Mouse (Mus musculus) heart, postnatal 36 days (tissue): ENCODE results near the gene Egln1. TPM values are rescaled to one million over a fixed set of nuclear protein-coding genes. Genes with fewer than 3 reads are reported as not detected.
A peak's percentile ranks its signal among the peaks of the same experiment; 100 is the strongest.

ENCODE experiments used
- DNase-seq, 2 experiments: peaks; one replicate each; pipeline ENCODE4 v3.0.0; 2021 to 2022
- intact Hi-C: fragments of 180-260 bp; cut with DNase I; formaldehyde crosslinking; loops from one replicate; pipeline ENCODE4 v1.15.1; 2025
- total RNA-seq, 2 experiments: library from RNA; stranded (reverse); gene quantifications; 2 replicates each; pipeline ENCODE4 v1.2.3; 2021

The Egln1 gene
- total RNA-seq, 2 experiments from 2014 or later: 294 to 306 TPM

- intact Hi-C loops: loop anchor here (5.0 kb wide), 1 partner anchor 35 kb away; the partner anchor contains the start of gene Egln1
Observed at GRCm38 (mm10) chr8:124911938-124912872, 36.9 kb downstream of the Egln1 start.

GRCm38 (mm10) chr8:124910349-124910748, 38.8 kb downstream of the Egln1 start:
- intact Hi-C loops: loop anchor here (5.0 kb wide), 1 partner anchor 37 kb away; the partner anchor contains the start of gene Egln1
- no peak for DNase-seq

More at GRCm38 (mm10) chr8:124911938-124912872, 36.9 kb downstream of the Egln1 start:
- no peak for DNase-seq

DNA sequence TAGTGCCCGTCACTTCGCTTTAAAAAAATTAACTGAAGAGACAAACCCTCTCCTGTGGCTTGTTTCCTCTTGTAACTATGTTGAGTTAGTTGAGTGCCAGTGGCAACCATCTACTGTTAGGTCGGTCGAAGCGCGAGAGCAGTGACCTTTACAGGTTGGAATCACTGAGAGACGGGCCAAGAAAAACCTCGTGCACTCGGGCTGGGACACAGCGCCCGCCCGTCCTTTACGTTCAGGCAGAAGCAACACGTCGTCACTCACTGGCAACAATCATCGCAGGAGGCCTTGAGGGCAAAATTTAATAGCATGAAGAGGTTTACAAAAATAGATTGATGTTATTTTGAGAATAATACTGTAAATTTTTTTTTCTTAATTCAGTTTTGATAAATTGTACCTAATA, 39.2 kb downstream of the Egln1 start:
- intact Hi-C loops: loop anchor here (5.0 kb wide), 1 partner anchor 37 kb away; the partner anchor contains the start of gene Egln1
- no peak for DNase-seq

- intact Hi-C loops: no loop called here
- DNase-seq: no peak
Observed at GRCm38 (mm10) chr8:124905482-124905881, 43.6 kb downstream of the Egln1 start.

DNA sequence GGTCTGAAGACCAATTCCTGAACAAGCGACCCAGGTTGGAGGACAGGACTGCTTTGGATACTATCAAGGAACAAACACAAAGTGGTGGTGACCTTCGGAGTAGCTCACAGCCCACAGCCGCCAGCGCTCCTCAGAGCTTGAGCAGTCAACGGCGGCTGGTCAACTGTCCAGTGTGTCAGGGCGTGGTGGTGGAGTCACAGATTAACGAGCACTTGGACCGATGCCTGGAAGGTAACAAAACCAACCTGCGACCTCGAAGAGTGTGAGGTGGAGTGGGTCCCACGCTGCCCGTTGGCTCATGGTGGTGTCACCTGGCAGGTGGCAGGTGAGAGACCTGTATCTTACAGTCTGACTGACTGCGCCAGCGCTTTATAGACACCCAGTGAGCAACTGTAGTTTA, 45.9 kb downstream of the Egln1 start:
- intact Hi-C loops: no loop called here
- no peak for DNase-seq

DNA sequence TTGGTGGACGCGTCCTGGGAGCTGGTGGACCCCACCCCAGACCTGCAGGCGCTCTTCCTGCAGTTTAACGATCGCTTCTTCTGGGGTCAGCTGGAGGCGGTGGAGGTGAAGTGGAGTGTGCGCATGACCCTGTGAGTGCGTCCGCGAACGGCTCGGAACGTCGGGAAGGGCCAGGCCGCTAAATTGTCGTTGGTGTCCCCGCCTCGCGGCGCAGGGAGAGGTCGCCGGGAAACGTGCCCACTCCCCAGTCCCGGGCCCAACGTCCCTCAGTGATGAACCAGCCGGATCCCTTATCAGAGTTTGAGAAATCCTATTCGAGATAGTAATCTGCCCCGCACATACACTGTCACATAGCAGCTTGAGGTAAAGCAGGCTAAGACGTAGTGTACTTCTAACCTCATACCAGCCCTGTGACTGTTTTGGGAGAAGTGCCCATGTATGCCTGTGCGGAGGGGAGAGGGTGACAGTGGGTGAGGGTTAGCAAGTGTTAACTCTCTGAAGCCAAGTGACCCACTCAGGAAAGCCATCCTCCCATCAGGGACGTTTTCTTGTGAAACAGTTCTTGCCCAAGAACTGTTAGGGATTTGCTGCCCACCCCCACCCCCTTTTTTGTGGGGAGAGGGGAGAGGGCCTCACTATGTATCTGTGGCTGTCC, 50.7 kb downstream of the Egln1 start:
- peak in 1 of 2 experiments; percentile 25 for DNase-seq

GRCm38 (mm10) chr8:124897386-124898250, 51.5 kb downstream of the Egln1 start, which contains the start of the genes Exoc8 and Sprtn:
Exoc8 (minus strand) TSS chr8:124897705.
Sprtn (plus strand) TSS chr8:124897886.
- intact Hi-C loops: loop anchor here (1.0 to 10.0 kb wide), 5 partner anchors 33 to 173 kb away; partner anchors contain the start of genes Arv1, Egln1, Tsnax and Ttc13
- DNase-seq: peak; percentile 99 to 100

More for the DNA sequence above, 50.7 kb downstream of the Egln1 start:
- intact Hi-C loops: loop anchor here (10.0 kb wide), 1 partner anchor 174 kb away; the partner anchor contains the start of genes Arv1 and Ttc13

DNA sequence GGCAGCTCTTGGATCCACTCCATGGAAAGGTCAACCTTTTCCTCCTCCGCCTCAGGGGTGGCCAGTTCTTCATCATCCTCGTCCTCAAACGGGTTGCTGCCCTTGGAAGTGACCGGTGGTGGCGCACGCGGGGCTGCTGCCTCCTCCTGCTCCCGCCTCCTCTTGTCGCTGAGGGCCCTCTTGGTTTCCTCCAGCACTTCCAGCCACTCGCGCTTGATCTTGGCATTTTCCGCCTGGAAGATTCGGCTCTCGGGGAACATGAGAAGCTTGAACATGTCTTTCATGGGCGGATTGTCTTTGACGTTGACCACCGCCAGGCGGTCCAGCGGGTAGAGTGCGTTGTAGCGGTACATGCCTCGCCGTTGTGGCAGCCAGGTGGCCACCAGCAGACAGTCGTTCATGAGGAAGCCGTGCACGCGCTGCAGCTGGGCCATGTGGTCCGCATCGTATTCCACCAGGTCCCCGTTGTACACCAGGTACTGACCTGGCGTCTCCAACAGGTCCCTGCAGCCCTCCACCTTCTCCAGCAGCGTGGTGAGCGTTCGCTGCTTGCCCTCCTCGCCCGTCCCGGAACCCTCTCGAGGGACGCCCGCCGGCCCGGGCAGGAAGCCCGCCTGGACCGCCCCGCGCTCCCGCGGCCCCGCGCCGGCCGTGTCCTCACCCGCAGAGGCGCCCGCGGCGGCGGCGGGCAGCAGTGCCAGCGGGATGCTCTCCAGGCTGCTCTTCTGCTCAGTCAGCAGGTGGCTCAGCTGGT, 52.3 kb downstream of the Egln1 start:
- intact Hi-C loops: loop anchor here (1.0 to 10.0 kb wide), 5 partner anchors 32 to 172 kb away; partner anchors contain the start of genes Arv1, Egln1, Tsnax and Ttc13
- DNase-seq: peak; percentile 76 to 77

- intact Hi-C loops: loop anchor here (2.0 to 10.0 kb wide), 4 partner anchors 31 to 171 kb away; partner anchors contain the start of genes Arv1, Tsnax and Ttc13
- no peak for DNase-seq
Observed at GRCm38 (mm10) chr8:124896010-124896631, 53.0 kb downstream of the Egln1 start.

- intact Hi-C loops: loop anchor here (10.0 kb wide), 1 partner anchor 168 kb away; the partner anchor contains the start of genes Arv1 and Ttc13
- DNase-seq: no peak
Observed at GRCm38 (mm10) chr8:124892596-124892995, 56.5 kb downstream of the Egln1 start.

GRCm38 (mm10) chr8:124888385-124888784, 60.7 kb downstream of the Egln1 start:
- intact Hi-C loops: no loop called here
- no peak for DNase-seq

DNA sequence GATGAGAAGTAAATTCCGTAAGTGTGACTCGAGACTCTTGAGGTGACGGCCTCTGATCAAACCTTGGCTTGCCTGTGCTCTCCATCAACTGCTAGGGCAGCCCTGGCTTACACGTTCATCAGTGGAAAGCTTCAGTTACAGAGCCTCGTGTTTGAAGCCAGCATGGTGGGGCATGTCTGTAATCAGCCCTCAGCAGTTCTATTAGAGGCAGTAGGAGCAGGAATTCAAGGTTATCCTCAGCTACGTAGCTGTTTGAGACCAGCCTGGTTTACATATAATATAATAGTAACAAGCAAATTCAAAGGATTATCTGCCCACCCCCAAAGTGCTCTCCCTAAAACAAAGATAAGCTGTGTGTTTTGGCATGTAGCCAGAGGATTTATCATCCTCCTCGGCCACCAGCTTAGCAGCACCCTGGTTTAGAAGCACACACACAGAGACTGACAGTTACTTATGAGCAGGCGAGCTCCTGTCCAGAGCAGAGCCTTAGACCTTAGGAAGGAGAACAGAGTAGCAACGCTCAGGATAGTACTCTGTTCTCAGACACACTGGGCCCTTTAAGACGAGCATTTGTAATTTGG, 70.1 kb downstream of the Egln1 start:
- no peak for DNase-seq
- intact Hi-C loops: no loop called here

DNA sequence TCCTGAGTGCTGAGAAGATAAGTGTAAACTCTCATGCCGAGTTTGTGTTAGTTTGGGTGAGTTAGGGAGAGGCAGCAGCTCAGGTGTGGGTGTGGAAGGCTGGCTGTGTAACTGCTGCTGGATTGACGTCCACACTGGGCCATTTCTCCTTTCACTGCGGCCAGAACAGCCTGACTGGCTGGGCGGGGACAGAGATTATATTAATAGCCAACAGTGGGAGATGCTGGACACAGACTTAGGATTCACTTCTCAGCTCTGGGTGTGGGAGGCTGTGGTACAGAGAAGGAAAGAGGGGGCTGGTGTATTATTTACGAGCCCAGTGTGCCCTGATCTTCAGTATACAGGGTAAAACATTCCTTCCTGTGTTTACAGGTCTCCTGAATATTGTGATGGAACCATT, 71.0 kb downstream of the Egln1 start:
- no peak for DNase-seq
- intact Hi-C loops: no loop called here

DNA sequence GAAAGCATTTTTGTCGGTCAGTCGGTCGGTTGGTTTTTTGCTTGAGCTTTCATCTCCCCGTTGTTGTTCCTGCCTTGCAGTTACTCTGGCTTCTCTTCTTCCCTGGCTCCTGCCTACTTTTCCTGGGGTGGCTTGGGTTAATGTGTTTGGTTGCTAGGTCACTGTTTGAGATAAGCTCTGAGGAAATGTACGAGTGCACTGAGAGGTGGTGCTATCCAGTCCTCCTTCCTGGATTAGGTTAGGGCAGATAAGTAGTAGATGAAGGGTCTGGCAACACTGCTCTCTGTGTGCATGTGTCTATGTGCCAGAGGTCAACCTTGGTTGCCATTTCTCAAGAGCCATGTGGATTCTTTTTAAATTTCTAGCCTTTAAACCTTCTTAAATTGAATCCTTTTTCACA, 76.4 kb downstream of the Egln1 start:
- intact Hi-C loops: no loop called here
- no peak for DNase-seq

DNA sequence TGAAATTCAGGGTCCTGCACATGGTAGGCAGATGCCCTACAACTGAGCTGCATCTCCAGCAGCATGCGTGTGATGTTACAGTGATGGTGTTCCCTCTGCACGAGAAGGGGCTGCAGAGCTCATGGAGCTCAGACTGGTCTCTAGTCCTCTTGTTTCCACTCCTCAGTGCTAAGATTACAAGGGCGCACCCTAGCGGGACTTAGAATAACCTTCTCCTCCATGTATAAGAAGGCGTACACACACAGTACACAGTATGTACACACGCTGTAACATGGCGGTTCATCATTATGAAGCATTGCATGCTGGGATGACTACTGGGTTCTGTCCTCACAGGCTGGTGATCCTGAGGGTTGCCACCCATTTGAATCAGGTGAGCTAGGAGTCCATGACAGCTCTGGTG, 77.0 kb downstream of the Egln1 start:
- no peak for DNase-seq
- intact Hi-C loops: no loop called here

DNA sequence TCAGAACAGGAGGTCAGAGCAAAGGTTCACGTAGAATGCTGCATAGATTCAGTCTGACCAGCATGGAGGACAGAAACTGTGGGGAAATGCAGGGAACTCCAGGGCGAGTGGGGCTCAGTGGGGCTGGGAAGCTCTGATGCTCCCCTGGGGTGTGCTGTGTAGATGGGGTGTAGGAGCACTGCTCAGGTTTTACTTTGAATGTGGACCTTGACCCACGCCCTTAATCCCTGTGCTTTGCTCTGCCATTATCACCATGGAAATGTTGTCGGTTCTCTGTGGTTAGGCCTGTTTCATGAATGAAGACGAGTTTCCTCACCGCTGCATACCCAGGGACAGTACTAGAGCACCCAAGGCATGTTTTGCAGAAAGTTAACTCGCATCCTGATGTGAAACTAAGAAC, 77.7 kb downstream of the Egln1 start:
- intact Hi-C loops: no loop called here
- DNase-seq: no peak

DNA sequence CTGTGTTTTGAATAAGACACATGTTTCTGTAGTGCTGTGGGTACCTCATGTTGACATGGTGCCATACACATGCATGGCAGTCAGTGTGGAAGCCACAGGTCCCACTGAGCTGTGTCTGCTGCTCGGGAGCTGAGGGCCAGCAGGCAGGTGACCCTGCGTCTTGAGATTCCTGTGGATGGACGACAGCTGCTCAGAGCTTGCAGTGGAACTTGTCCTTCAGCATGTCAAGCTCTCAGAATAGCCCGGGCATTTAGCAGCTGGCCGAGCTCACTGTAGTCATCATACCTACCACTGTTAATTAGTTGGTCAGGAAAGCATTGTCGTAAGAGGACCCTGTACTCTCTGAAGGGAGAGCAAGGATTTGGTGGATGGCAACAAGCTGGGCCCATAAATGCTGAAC, 79.4 kb downstream of the Egln1 start:
- intact Hi-C loops: no loop called here
- no peak for DNase-seq

GRCm38 (mm10) chr8:124867126-124867525, 82.0 kb downstream of the Egln1 start:
- intact Hi-C loops: no loop called here
- no peak for DNase-seq
